Mouse (Mus musculus): Measurements from ENCODE around the gene Actr5.

GRCm38 (mm10) chr2:158658822-158659221 lies 34.1 kb downstream of the Actr5 start:
- no peak for TF ChIP-seq POLR2A (IDR thresholded peaks at IDR 0.05; ENCODE audit: borderline replicate concordance, extremely low read depth, insufficient read depth, insufficient read length, poor library complexity, severe bottlenecking)
- no peak for TF ChIP-seq CTCF (IDR thresholded peaks at IDR 0.05; ENCODE audit: borderline replicate concordance, extremely low read depth, insufficient read depth, insufficient read length)
